Mouse (Mus musculus) central nervous system, embryonic 14 days (tissue): ENCODE data around the gene Gm47985. TPM values are rescaled to one million over a fixed set of nuclear protein-coding genes. Genes with fewer than 3 reads are reported as not detected.

Experiments used
- polyA plus RNA-seq: library from polyadenylated mRNA; depleted of rRNA; stranded (reverse); fragments of >200 nt; gene quantifications from 2 replicates; pipeline ENCODE4 v1.2.3, GENCODE M21; 2012; rRNA removed

Gm47985 gene
- polyA plus RNA-seq: 0.06 TPM in 2 replicates

DNA sequence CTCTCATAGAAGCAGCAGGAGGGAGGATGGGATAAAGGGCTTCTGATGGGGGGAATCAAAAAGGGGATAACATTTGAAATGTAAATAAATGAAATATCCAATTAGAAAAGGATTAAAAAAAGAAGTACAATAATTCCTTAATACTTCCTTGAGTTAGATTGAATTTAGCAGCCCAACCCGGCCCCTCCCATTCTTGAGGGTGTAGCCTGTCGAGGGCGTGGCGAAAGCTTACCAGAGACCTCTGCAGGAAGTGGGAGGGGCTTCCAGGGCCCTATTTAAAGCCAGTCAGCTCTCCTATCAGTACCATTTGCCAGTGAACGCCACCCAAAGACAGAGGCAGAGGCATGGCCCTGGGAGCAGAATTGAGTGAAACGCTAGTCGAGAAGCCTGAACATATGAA is at the start of gene Gm47985:
Gene Gm47985 (plus strand): TSS at position 272 of the 400 bp plus-strand sequence.

DNA sequence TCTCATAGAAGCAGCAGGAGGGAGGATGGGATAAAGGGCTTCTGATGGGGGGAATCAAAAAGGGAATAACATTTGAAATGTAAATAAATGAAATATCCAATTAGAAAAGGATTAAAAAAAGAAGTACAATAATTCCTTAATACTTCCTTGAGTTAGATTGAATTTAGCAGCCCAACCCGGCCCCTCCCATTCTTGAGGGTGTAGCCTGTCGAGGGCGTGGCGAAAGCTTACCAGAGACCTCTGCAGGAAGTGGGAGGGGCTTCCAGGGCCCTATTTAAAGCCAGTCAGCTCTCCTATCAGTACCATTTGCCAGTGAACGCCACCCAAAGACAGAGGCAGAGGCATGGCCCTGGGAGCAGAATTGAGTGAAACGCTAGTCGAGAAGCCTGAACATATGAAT is 9.7 kb downstream of the Gm47985 start, which contains the start of gene Gm8947:
Gene Gm8947 (plus strand): TSS at position 302 of the 400 bp plus-strand sequence.

DNA sequence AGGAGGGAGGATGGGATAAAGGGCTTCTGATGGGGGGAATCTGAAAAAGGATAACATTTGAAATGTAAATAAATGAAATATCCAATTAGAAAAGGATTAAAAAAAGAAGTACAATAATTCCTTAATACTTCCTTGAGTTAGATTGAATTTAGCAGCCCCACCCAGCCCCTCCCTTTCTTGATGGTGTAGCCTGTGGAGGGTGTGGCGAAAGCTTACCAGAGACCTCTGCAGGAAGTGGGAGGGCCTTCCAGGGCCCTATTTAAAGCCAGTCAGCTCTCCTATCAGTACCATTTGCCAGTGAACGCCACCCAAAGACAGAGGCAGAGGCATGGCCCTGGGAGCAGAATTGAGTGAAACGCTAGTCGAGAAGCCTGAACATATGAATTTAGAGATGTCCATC is 15.8 kb downstream of the Gm47985 start, which contains the start of gene Gm47995:
Gene Gm47995 (plus strand): TSS at position 329 of the 400 bp plus-strand sequence.

DNA sequence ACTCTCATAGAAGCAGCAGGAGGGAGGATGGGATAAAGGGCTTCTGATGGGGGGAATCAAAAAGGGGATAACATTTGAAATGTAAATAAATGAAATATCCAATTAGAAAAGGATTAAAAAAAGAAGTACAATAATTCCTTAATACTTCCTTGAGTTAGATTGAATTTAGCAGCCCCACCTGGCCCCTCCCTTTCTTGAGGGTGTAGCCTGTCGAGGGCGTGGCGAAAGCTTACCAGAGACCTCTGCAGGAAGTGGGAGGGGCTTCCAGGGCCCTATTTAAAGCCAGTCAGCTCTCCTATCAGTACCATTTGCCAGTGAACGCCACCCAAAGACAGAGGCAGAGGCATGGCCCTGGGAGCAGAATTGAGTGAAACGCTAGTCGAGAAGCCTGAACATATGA is 21.5 kb downstream of the Gm47985 start, which contains the start of gene 3110040M04Rik:
Gene 3110040M04Rik (plus strand): TSS at position 304 of the 400 bp plus-strand sequence.

DNA sequence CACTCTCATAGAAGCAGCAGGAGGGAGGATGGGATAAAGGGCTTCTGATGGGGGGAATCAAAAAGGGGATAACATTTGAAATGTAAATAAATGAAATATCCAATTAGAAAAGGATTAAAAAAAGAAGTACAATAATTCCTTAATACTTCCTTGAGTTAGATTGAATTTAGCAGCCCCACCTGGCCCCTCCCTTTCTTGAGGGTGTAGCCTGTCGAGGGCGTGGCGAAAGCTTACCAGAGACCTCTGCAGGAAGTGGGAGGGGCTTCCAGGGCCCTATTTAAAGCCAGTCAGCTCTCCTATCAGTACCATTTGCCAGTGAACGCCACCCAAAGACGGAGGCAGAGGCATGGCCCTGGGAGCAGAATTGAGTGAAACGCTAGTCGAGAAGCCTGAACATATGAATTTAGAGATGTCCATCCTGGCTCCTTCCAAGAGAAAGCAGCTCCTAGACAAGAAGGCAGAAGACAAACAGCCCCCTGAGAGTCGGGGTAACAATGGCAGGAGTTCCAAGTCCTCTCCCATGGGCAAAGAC is 27.6 kb downstream of the Gm47985 start, which contains the start of gene Gm47996:
Gene Gm47996 (plus strand): TSS at position 308 of the 532 bp plus-strand sequence.

Other genes with a start within 250 kb of the Gm47985 start
- 8.2 and 26.9 TPM in 2 replicates for gene Hmcn1, start 189.1 kb upstream of the Gm47985 start, polyA plus RNA-seq
- not detected in 2 replicates for gene Gm8947, start 9.8 kb downstream of the Gm47985 start, polyA plus RNA-seq
- 0.14 TPM in 1 of 2 replicates, not detected in the other for gene Gm47995, start 15.9 kb downstream of the Gm47985 start, polyA plus RNA-seq
- 0.08 TPM in 1 of 2 replicates, not detected in the other for gene 3110040M04Rik, start 21.6 kb downstream of the Gm47985 start, polyA plus RNA-seq
- not detected in 2 replicates for gene Gm47996, start 27.6 kb downstream of the Gm47985 start, polyA plus RNA-seq
- 228 and 273 TPM in 2 replicates for gene Ivns1abp, start 161.9 kb downstream of the Gm47985 start, polyA plus RNA-seq
- gene Swt1, start 245.9 kb downstream of the Gm47985 start, polyA plus RNA-seq: 21.6 and 23.7 TPM in 2 replicates
- gene Trmt1l, start 246.0 kb downstream of the Gm47985 start, polyA plus RNA-seq: 33.2 and 37.4 TPM in 2 replicates